Mouse (Mus musculus) intestine, embryonic 15.5 days (tissue): ENCODE data around the gene Ube2dnl1. TPM values are rescaled to one million over a fixed set of nuclear protein-coding genes. Genes with fewer than 3 reads are reported as not detected.

Experiments
- ATAC-seq: fragments of 200-750 bp; cut with Nextera tagmentation; 2 replicates; pipeline ENCODE4 v1.8.0; 2017; ENCODE audit warnings: moderate TSS enrichment, moderate library complexity
- H3K27ac ChIP-seq: fragments of 300-500 bp; sonication (generic); 2 replicates; pipeline ENCODE4 v1.5.1; 2015; ENCODE audit warnings: mild to moderate bottlenecking, inconsistent platforms
- H3K27me3 ChIP-seq: fragments of 300-500 bp; sonication (generic); replicated peaks from 2 replicates; pipeline ENCODE4 v1.6.1; 2015; ENCODE audit warnings: inconsistent platforms
- H3K36me3 ChIP-seq: fragments of 300-500 bp; sonication (generic); 2 replicates; pipeline ENCODE4 v1.6.1; 2015; ENCODE audit warnings: inconsistent platforms
- H3K4me1 ChIP-seq: fragments of 300-500 bp; sonication (generic); replicated peaks from 2 replicates; pipeline ENCODE4 v1.6.1; 2015; ENCODE audit warnings: inconsistent platforms
- H3K4me2 ChIP-seq: fragments of 300-500 bp; sonication (generic); replicated peaks from 2 replicates; pipeline ENCODE4 v1.6.1; 2015; ENCODE audit warnings: mild to moderate bottlenecking, inconsistent platforms
- H3K4me3 ChIP-seq: fragments of 300-500 bp; sonication (generic); replicated peaks from 2 replicates; pipeline ENCODE4 v1.5.1; 2015; ENCODE audit warnings: inconsistent platforms
- H3K9ac ChIP-seq: fragments of 300-500 bp; sonication (generic); 2 replicates; pipeline ENCODE4 v1.6.1; 2015; ENCODE audit warnings: inconsistent platforms
- H3K9me3 ChIP-seq: fragments of 300-500 bp; sonication (generic); 2 replicates; pipeline ENCODE4 v1.6.1; 2016; ENCODE audit warnings: inconsistent platforms
- WGBS: fragments of 180-500 bp; shearing (Covaris S2); methylation state at CpG from one replicate; pipeline ENCODE4 v1.1.7; 2015; 5-methylcytosine and 5-hydroxymethylcytosine counted together
- polyA plus RNA-seq: library from polyadenylated mRNA; unstranded; fragments of >200 nt; fragmentation: Nextera tagmentation; extraction: Ambion mirVana; gene quantifications from 2 replicates; pipeline ENCODE4 v1.2.1, GENCODE M21; 2015

Gene Ube2dnl1
- polyA plus RNA-seq, result not detected in 2 replicates

- Histone ChIP-seq H3K9ac (no peak within 1 kb of the TSS), H3K36me3 (no peaks in the 10 kb centered on the region), H3K9me3 (no peaks in the 10 kb centered on the region), H3K27me3 (no peaks in the 10 kb centered on the region), H3K27ac (no peak within 1 kb of the TSS), H3K4me3 (no peak within 1 kb of the TSS), H3K4me2 (no peak within 1 kb of the TSS), H3K4me1 (no peaks in the 10 kb centered on the region)
- 79% methylated on average over 5 of the region's 5 CpGs for WGBS
- no peak for ATAC-seq
These were observed at the start of gene Ube2dnl1 for GRCm38 (mm10) chrX:114904712-114905111. TSS of gene Ube2dnl1 (plus strand) at chrX:114905012.

GRCm38 (mm10) chrX:114895489-114895888 is 9.3 kb upstream of the Ube2dnl1 start:
- ATAC-seq, result no peak
- H3K27ac ChIP-seq, result no peak overlapping the region
- H3K4me2 ChIP-seq, result no peak overlapping the region
- no peaks in the 10 kb centered on the region for H3K36me3 ChIP-seq
- H3K4me3 ChIP-seq, result no peak overlapping the region
- no peaks in the 10 kb centered on the region for H3K9me3 ChIP-seq
- no peaks in the 10 kb centered on the region for H3K27me3 ChIP-seq
- H3K4me1 ChIP-seq, result no peaks in the 10 kb centered on the region
- H3K9ac ChIP-seq, result no peak overlapping the region

GRCm38 (mm10) chrX:114897506-114897905 is 7.3 kb upstream of the Ube2dnl1 start:
- Histone ChIP-seq H3K9ac (no peak overlapping the region), H3K4me3 (no peak overlapping the region), H3K36me3 (no peaks in the 10 kb centered on the region), H3K9me3 (no peaks in the 10 kb centered on the region), H3K27me3 (no peaks in the 10 kb centered on the region), H3K27ac (no peak overlapping the region), H3K4me1 (no peaks in the 10 kb centered on the region), H3K4me2 (no peak overlapping the region)
- 86% methylated on average over 3 of the region's 3 CpGs for WGBS
- no peak for ATAC-seq

GRCm38 (mm10) chrX:114903391-114903790 is 1.4 kb upstream of the Ube2dnl1 start:
- Histone ChIP-seq H3K4me2 (no peak overlapping the region), H3K27me3 (no peaks in the 10 kb centered on the region), H3K4me1 (no peaks in the 10 kb centered on the region), H3K36me3 (no peaks in the 10 kb centered on the region), H3K4me3 (no peak overlapping the region), H3K9ac (no peak overlapping the region), H3K9me3 (no peaks in the 10 kb centered on the region), H3K27ac (no peak overlapping the region)
- no peak for ATAC-seq

GRCm38 (mm10) chrX:114907282-114907681 is 2.5 kb downstream of the Ube2dnl1 start, which contains the start of gene Ube2dnl2:
TSS of gene Ube2dnl2 (plus strand) at chrX:114907582.
- no peaks in the 10 kb centered on the region for H3K27me3 ChIP-seq
- no peak for ATAC-seq
- H3K27ac ChIP-seq, result no peak within 1 kb of the TSS
- H3K9ac ChIP-seq, result no peak within 1 kb of the TSS
- no peaks in the 10 kb centered on the region for H3K4me1 ChIP-seq
- H3K4me2 ChIP-seq, result no peak within 1 kb of the TSS
- no peaks in the 10 kb centered on the region for H3K36me3 ChIP-seq
- H3K4me3 ChIP-seq, result no peak within 1 kb of the TSS
- WGBS, result 83% methylated on average over 1 of the region's 1 CpGs
- no peaks in the 10 kb centered on the region for H3K9me3 ChIP-seq

GRCm38 (mm10) chrX:114955066-114955465 is 50.3 kb downstream of the Ube2dnl1 start:
- H3K9ac ChIP-seq, result no peak overlapping the region
- H3K36me3 ChIP-seq, result no peaks in the 10 kb centered on the region
- H3K27ac ChIP-seq, result no peak overlapping the region
- no peaks in the 10 kb centered on the region for H3K9me3 ChIP-seq
- no peak overlapping the region for H3K4me3 ChIP-seq
- no peak for ATAC-seq
- H3K27me3 ChIP-seq, result no peaks in the 10 kb centered on the region
- no peak overlapping the region for H3K4me2 ChIP-seq
- WGBS, result 31% methylated on average over 1 of the region's 1 CpGs
- H3K4me1 ChIP-seq, result no peaks in the 10 kb centered on the region

Other genes with a start within 250 kb of the Ube2dnl1 start
- not detected in 2 replicates for gene Ube2dnl2, start 2.6 kb downstream of the Ube2dnl1 start, polyA plus RNA-seq